Mouse (Mus musculus) heart, embryonic 16.5 days (tissue): ENCODE results near the gene Ubxn2a. TPM values are rescaled to one million over a fixed set of nuclear protein-coding genes. Genes with fewer than 3 reads are reported as not detected.
A peak's percentile ranks its signal among the peaks of the same experiment; 100 is the strongest.

Experiments used
- ATAC-seq: fragments of 200-750 bp; cut with Nextera tagmentation; replicated peaks from 2 replicates; pipeline ENCODE4 v1.8.0; 2017; ENCODE audit warnings: moderate number of reproducible peaks; ENCODE audit not compliant: insufficient read depth, low FRiP score; ENCODE audit errors: extremely low read depth
- H3K27ac ChIP-seq: fragments of 300-500 bp; sonication (generic); 2 replicates; pipeline ENCODE4 v1.5.1; 2014; ENCODE audit warnings: mild to moderate bottlenecking, low read length, control low read depth, moderate library complexity
- H3K27me3 ChIP-seq: fragments of 300-500 bp; sonication (generic); 2 replicates; pipeline ENCODE4 v1.6.1; 2014; ENCODE audit warnings: low read length, mixed read lengths; ENCODE audit not compliant: control insufficient read depth, insufficient read depth
- H3K36me3 ChIP-seq: fragments of 300-500 bp; sonication (generic); 2 replicates; pipeline ENCODE4 v1.6.1; 2014; ENCODE audit not compliant: control insufficient read depth, insufficient read depth
- H3K4me1 ChIP-seq: fragments of 300-500 bp; sonication (generic); 2 replicates; pipeline ENCODE4 v1.6.1; 2014; ENCODE audit warnings: low read length, mixed read lengths; ENCODE audit not compliant: control insufficient read depth, insufficient read depth
- H3K4me2 ChIP-seq: fragments of 300-500 bp; sonication (generic); 2 replicates; pipeline ENCODE4 v1.6.1; 2014; ENCODE audit warnings: low read depth, mild to moderate bottlenecking, control low read depth, low read length
- H3K4me3 ChIP-seq: fragments of 300-500 bp; sonication (generic); 2 replicates; pipeline ENCODE4 v1.5.1; 2014; ENCODE audit warnings: mild to moderate bottlenecking, control low read depth, low read length
- H3K9ac ChIP-seq: fragments of 300-500 bp; sonication (generic); 2 replicates; pipeline ENCODE4 v1.6.1; 2014; ENCODE audit warnings: low read length, control low read depth
- H3K9me3 ChIP-seq: fragments of 300-500 bp; sonication (generic); replicated peaks from 2 replicates; pipeline ENCODE4 v1.6.1; 2016; ENCODE audit warnings: low read length; ENCODE audit not compliant: control insufficient read depth
- WGBS: fragments of 180-500 bp; shearing (Covaris S2); extraction: QIAGEN DNeasy Blood & Tissue Kit; methylation state at CpG from one replicate; pipeline ENCODE4 v1.1.7; 2014; 5-methylcytosine and 5-hydroxymethylcytosine counted together
- polyA plus RNA-seq: library from polyadenylated mRNA; unstranded; fragments of >200 nt; fragmentation: Nextera tagmentation; extraction: Ambion mirVana; gene quantifications from 2 replicates; pipeline ENCODE4 v1.2.1, GENCODE M21; 2015

Gene Ubxn2a
- polyA plus RNA-seq, 1 experiment from 2014 or later, result 32.7 TPM

DNA sequence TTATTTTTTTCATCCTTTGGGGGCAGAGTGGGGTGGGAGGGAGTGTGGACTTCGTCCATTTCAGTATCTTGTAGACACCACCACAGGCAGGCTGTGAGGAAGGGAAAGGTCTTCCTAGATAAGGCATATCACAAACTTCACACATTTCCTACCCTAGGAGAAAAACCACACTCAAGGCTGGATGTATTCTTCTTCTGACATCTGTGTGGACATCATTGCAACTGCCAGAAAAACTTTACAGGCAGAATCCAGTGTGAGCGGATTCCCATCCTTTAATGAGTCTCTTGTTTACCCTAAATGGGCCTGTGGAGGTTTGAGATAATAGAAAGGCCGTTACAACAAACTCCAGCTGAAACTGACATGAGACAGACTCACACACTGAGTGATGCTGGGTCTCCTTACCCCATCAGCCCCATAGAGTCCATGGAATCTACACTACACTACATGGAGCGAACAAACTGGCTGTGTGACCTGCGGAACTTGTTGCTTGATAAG, 34.5 kb downstream of the Ubxn2a start:
- no peaks in the 10 kb centered on the region for H3K27me3 ChIP-seq
- peaks cover 15% of the 10 kb centered on the region for H3K4me1 ChIP-seq
- H3K36me3 ChIP-seq, result no peaks in the 10 kb centered on the region
- ATAC-seq, result no peak
- no peak overlapping the region for H3K27ac ChIP-seq
- no peak overlapping the region for H3K4me2 ChIP-seq
- 60% methylated on average over 5 of the region's 5 CpGs for WGBS
- H3K4me3 ChIP-seq, result no peak overlapping the region
- H3K9ac ChIP-seq, result no peak overlapping the region
- H3K9me3 ChIP-seq, result no peaks in the 10 kb centered on the region

DNA sequence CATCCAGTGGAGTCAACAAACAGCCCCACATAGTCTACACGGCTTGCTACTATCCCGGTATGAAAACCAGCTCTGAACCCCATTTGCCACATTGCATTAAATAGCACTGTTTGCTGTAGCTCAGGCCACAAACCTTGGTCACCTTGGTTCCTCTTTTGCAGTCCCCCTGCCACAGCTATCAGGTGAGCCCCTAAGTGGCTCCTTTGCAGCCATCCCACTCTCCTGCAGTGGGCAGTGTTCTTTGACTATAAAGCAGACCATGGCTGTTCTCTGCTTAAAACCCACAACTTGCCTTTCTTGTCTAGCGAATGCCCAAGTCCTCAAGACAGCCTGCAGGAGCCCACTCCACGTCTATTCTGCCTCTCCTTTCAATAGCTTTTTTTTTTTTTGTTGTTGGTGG, 35.2 kb downstream of the Ubxn2a start:
- Histone ChIP-seq H3K4me2 (no peak overlapping the region), H3K27me3 (no peaks in the 10 kb centered on the region), H3K4me1 (peaks cover 15% of the 10 kb centered on the region), H3K4me3 (no peak overlapping the region), H3K36me3 (no peaks in the 10 kb centered on the region), H3K9me3 (no peaks in the 10 kb centered on the region), H3K9ac (no peak overlapping the region), H3K27ac (no peak overlapping the region)
- WGBS, result 38% methylated on average over 4 of the region's 4 CpGs
- no peak for ATAC-seq

DNA sequence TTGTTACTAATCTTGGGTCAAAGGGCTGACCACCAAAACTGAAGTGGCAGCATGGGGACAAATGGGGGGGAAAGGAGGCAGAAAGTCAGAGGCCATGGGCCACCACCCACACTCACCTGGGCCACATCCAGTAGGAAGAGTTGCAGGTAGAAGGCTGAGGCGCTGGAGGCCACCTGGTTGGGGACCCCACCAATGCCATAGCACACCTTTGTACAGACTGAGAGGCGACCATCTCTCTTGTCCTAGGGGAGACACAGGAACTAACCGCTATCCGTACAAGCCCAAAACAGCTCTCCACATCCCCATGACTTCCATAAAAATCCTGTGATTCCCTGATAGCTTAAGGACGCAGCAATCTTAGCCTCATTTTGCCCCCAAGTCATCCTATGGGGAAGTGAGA, 36.2 kb downstream of the Ubxn2a start:
- Histone ChIP-seq H3K4me2 (no peak overlapping the region), H3K36me3 (no peaks in the 10 kb centered on the region), H3K4me1 (peaks cover 15% of the 10 kb centered on the region), H3K9ac (no peak overlapping the region), H3K27ac (no peak overlapping the region), H3K27me3 (no peaks in the 10 kb centered on the region), H3K9me3 (no peaks in the 10 kb centered on the region), H3K4me3 (no peak overlapping the region)
- WGBS, result 88% methylated on average over 5 of the region's 5 CpGs
- ATAC-seq, result no peak

DNA sequence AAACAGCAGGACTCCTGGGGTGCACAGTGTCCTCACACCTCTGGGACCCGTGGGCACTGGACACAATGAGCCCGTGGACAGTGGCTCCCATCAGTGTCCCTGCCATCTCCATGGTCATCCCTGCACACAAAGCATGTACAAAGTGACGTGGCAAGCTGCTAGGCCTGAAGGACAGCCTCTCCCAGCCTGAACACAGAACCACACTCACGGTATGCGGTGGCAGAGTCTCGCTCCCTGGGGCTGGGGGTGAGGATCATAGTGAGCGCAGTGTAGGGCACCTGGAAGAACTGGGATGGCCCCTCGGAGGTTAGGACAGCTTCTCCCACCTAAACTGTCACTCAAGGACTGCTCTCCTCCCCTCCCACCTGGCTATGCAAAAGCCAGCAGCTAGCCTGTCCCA, 38.6 kb downstream of the Ubxn2a start:
- 77% methylated on average over 8 of the region's 8 CpGs for WGBS

DNA sequence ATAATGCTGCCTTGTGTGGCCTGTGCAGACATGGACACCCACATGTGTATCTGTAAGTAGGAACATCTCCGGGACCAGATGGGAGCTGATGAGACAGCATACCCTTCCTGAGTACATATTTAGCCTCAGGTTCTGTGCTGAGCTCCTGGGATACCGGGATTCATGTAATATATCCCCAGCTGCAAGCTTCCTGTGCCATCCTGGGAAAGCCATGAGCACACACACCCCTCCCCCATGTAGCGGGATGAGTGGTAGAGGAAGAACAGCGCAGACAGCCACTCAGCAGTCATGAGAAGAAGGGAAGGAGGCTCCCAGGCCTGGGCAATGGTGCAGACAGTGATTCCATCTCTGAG, 43.2 kb downstream of the Ubxn2a start:
- Histone ChIP-seq H3K4me1 (peaks cover 15% of the 10 kb centered on the region), H3K9me3 (no peaks in the 10 kb centered on the region; the same call in 1 of the 2 replicates), H3K4me3 (no peak overlapping the region), H3K36me3 (no peaks in the 10 kb centered on the region), H3K4me2 (peak overlapping the region; percentile 49; the same call in 1 of the 2 replicates), H3K27me3 (no peaks in the 10 kb centered on the region), H3K9ac (0 out of 2 replicates have a peak overlapping the region, but pooled peaks have one; percentile 22), H3K27ac (peak overlapping the region; percentile 78)
- peak; percentile 2; the same call in 1 of the 2 replicates for ATAC-seq
- 41% methylated on average over 4 of the region's 4 CpGs for WGBS

More for the DNA sequence above, 38.6 kb downstream of the Ubxn2a start:
- Histone ChIP-seq H3K4me2 (no peak overlapping the region), H3K9me3 (no peaks in the 10 kb centered on the region), H3K36me3 (no peaks in the 10 kb centered on the region), H3K27me3 (no peaks in the 10 kb centered on the region), H3K4me3 (no peak overlapping the region), H3K9ac (no peak overlapping the region), H3K27ac (no peak overlapping the region), H3K4me1 (peaks cover 11% of the 10 kb centered on the region)
- ATAC-seq, result no peak

DNA sequence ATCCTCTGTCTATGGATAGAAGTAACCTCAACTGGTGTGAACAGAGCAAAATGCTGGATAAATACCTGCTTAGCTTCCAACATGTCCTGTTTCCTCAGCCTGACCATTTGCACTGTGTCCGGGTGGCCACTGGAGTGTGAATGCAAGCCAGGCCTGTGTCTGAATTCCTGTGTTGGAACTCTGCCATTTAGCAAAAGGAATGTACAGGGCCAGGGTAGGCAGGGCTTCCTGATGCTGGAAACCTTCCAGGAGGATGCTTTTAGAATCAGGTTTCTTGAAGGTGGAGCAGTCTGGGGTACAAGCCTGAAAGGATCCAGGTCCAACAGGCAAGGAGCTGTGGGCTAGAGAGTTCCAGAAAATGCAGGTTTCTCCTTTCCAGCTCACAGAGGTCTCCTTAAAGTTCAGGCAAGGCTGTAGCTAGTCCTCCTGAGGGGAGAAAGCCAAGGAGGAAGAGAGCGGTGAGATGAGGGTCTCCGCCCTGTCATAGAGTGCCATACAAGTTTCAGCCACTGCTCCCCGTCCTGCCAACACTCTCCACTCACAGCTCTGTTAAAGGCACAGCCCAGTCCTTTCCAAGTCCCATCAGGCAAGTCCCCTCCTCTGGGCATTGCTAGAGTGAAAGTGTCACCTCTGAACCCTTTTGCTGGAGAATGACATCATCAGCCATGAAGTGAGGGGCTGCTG, 43.7 kb downstream of the Ubxn2a start:
- Histone ChIP-seq H3K9ac (peak overlapping the region; percentile 35; the same call in 1 of the 2 replicates), H3K27ac (peak overlapping the region; percentile 78), H3K4me1 (peaks cover 16% of the 10 kb centered on the region), H3K4me2 (peak overlapping the region; percentile 49; the same call in 1 of the 2 replicates), H3K4me3 (0 out of 2 replicates have a peak overlapping the region, but pooled peaks have one; percentile 2), H3K9me3 (no peaks in the 10 kb centered on the region; the same call in 1 of the 2 replicates), H3K27me3 (no peaks in the 10 kb centered on the region), H3K36me3 (no peaks in the 10 kb centered on the region)
- WGBS, result 17% methylated on average over 4 of the region's 4 CpGs
- ATAC-seq, result peak; percentile 81

DNA sequence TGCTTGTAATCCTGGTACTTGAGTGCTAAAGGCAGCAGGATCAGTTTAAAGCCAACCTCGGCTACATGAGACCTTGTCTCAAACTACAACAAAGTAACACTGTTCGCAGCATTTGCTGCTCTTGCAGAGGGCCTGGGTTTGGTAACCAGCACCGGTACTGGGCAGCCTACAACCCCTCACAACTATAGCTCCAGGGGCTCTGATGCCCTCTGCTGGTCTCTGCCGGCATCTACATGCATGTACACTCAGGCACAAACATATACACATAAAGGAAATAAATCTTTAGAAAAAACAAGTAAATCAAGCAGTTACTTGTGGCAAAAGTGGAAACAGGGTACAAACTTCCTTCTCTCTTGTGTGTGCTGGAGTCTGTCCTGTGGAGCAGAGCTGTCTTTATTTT, 44.8 kb downstream of the Ubxn2a start:
- H3K4me2 ChIP-seq, result no peak overlapping the region
- no peak for ATAC-seq
- 91% methylated on average over 4 of the region's 4 CpGs for WGBS
- no peaks in the 10 kb centered on the region; the same call in 1 of the 2 replicates for H3K9me3 ChIP-seq
- H3K9ac ChIP-seq, result no peak overlapping the region
- H3K4me3 ChIP-seq, result no peak overlapping the region
- H3K27ac ChIP-seq, result no peak overlapping the region
- no peaks in the 10 kb centered on the region for H3K27me3 ChIP-seq
- H3K36me3 ChIP-seq, result no peaks in the 10 kb centered on the region
- peaks cover 16% of the 10 kb centered on the region for H3K4me1 ChIP-seq

DNA sequence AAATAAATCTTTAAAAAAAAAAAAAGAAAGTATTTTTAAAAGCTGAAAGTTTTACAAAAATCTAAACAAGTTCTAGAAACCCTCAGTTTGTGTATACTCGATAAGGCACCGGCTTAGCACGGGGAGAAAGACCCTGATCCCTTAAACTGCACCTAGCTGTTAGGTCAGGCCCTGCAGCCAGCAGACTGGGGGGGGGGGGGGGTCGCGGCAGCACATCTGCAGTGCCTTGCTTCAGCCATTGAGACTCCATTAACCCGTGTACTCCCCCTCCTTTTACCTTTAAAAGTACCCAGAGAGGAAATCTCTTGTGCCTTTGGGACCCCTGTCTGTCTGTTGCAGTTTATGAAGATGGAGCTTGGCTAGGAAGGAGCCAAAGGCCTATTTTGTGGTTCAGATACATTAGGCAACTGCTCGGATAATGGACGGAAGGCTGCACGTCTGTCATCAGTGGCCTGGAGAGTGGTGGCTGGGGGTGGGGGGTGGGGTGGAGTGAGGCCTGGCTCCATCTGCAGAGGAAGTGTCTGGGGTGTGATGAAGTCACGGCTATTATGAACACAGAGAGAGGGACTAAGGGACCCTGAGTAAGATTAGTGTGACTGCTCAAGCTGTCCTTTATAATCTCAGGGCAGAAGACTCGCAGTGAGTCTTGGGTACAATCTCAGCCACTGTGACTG, 48.1 kb downstream of the Ubxn2a start:
- Histone ChIP-seq H3K27me3 (no peaks in the 10 kb centered on the region), H3K9ac (no peak overlapping the region)
- 35% methylated on average over 11 of the region's 11 CpGs for WGBS

DNA sequence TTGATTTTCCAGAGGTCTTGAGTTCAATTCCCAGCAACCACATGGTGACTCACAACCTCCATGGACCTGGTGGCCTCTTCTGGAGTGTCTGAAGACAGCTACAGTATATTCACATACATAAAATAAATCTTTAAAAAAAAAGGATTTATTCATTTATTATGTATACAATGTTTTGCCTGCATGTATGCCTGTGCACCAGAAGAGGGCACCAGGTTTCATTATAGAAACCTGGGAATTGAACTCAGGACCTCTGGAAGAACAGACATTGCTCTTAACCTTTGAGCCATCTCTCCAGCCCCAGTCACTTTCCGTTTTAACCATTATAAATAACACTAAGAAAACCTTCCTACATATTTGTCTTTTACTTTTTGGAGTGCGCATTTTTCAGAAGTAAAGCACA, 50.7 kb downstream of the Ubxn2a start:
- Histone ChIP-seq H3K27ac (no peak overlapping the region), H3K9ac (no peak overlapping the region), H3K36me3 (peaks cover 14% of the 10 kb centered on the region), H3K4me2 (no peak overlapping the region), H3K4me3 (no peak overlapping the region), H3K9me3 (no peaks in the 10 kb centered on the region), H3K27me3 (no peaks in the 10 kb centered on the region), H3K4me1 (0 out of 2 replicates have a peak, but pooled peaks cover 3% of the 10 kb centered on the region)
- WGBS, result 96% methylated on average over 2 of the region's 2 CpGs
- ATAC-seq, result no peak

More for the DNA sequence above, 48.1 kb downstream of the Ubxn2a start:
- Histone ChIP-seq H3K4me3 (no peak overlapping the region), H3K9me3 (no peaks in the 10 kb centered on the region; the same call in 1 of the 2 replicates), H3K4me2 (no peak overlapping the region), H3K27ac (0 out of 2 replicates have a peak overlapping the region, but pooled peaks have one; percentile 15), H3K36me3 (peaks cover 14% of the 10 kb centered on the region), H3K4me1 (peaks cover 14% of the 10 kb centered on the region)
- peak; percentile 32; the same call in 1 of the 2 replicates for ATAC-seq
